Mouse (Mus musculus) testis, postnatal 14 days (tissue): ENCODE measurements at regions not wholly inside any gene's neighbourhood (a gene's known extent, or its start where the extent isn't known, plus 50 kb on each side); places are given as distances from the start of the nearest gene placed in this dataset.
A peak's percentile ranks its signal among the peaks of the same experiment; 100 is the strongest.

ENCODE experiments used
- DNase-seq: peaks from one replicate; pipeline ENCODE4 v3.0.0; 2021; ENCODE audit warnings: low spot score

GRCm38 (mm10) chr13:69294483-69294882, 239.1 kb upstream of the Nsun2 start:
- no peak for DNase-seq

- no peak for DNase-seq
These were observed 230.2 kb upstream of the Nsun2 start for GRCm38 (mm10) chr13:69303316-69303715.

- DNase-seq: no peak
These were observed 203.0 kb upstream of the Nsun2 start for GRCm38 (mm10) chr13:69330412-69331000.

GRCm38 (mm10) chr13:69331537-69332435, 201.8 kb upstream of the Nsun2 start:
- DNase-seq: no peak

GRCm38 (mm10) chr13:69343806-69344205, 189.7 kb upstream of the Nsun2 start:
- no peak for DNase-seq

GRCm38 (mm10) chr13:69357435-69357834, 176.1 kb upstream of the Nsun2 start:
- peak; percentile 53 for DNase-seq

GRCm38 (mm10) chr13:69365880-69366490, 167.6 kb upstream of the Nsun2 start:
- no peak for DNase-seq

- no peak for DNase-seq
These were observed 160.3 kb upstream of the Nsun2 start for GRCm38 (mm10) chr13:69373101-69373815.

GRCm38 (mm10) chr13:69373816-69374142, 159.8 kb upstream of the Nsun2 start:
- no peak for DNase-seq

GRCm38 (mm10) chr13:69380403-69380802, 153.1 kb upstream of the Nsun2 start:
- no peak for DNase-seq

GRCm38 (mm10) chr13:69384767-69385166, 148.8 kb upstream of the Nsun2 start:
- DNase-seq: no peak

GRCm38 (mm10) chr13:69392917-69393827, 140.4 kb upstream of the Nsun2 start:
- no peak for DNase-seq

GRCm38 (mm10) chr13:69394544-69394943, 139.0 kb upstream of the Nsun2 start:
- DNase-seq: no peak

GRCm38 (mm10) chr13:69410359-69410758, 123.2 kb upstream of the Nsun2 start:
- no peak for DNase-seq

GRCm38 (mm10) chr13:69414813-69415212, 118.7 kb upstream of the Nsun2 start:
- no peak for DNase-seq

GRCm38 (mm10) chr13:69416726-69417125, 116.8 kb upstream of the Nsun2 start:
- DNase-seq: no peak

- DNase-seq: no peak
These were observed 115.6 kb upstream of the Nsun2 start for GRCm38 (mm10) chr13:69417855-69418478.

GRCm38 (mm10) chr13:69420166-69420565, 113.4 kb upstream of the Nsun2 start:
- no peak for DNase-seq

GRCm38 (mm10) chr13:69421966-69422365, 111.6 kb upstream of the Nsun2 start:
- DNase-seq: no peak

GRCm38 (mm10) chr13:69426117-69426516, 107.4 kb upstream of the Nsun2 start:
- peak; percentile 52 for DNase-seq

GRCm38 (mm10) chr13:69429596-69429995, 104.0 kb upstream of the Nsun2 start:
- no peak for DNase-seq
